Mouse (Mus musculus) forebrain, embryonic 14.5 days (tissue): ENCODE data around the gene Napsa. TPM values are rescaled to one million over a fixed set of nuclear protein-coding genes. Genes with fewer than 3 reads are reported as not detected.
A peak's percentile ranks its signal among the peaks of the same experiment; 100 is the strongest.

Source experiments
- ATAC-seq: fragments of 200-750 bp; cut with Nextera tagmentation; 2 replicates; pipeline ENCODE4 v1.8.0; 2017; ENCODE audit warnings: mild to moderate bottlenecking, moderate library complexity
- DNase-seq: peaks from one replicate; pipeline ENCODE4 v3.0.0-alpha.2; 2015; ENCODE audit warnings: low spot score
- H3K27ac ChIP-seq: fragments of 300-500 bp; sonication (generic); 2 replicates; pipeline ENCODE4 v1.5.1; 2014; ENCODE audit warnings: low read depth, mild to moderate bottlenecking, control low read depth, low read length, moderate library complexity
- H3K27me3 ChIP-seq: fragments of 300-500 bp; sonication (generic); replicated peaks from 2 replicates; pipeline ENCODE4 v1.6.1; 2014; ENCODE audit warnings: low read length, control low read depth, mixed read lengths; ENCODE audit not compliant: control insufficient read depth, insufficient read depth
- H3K36me3 ChIP-seq: fragments of 300-500 bp; sonication (generic); 2 replicates; pipeline ENCODE4 v1.6.1; 2014; ENCODE audit warnings: low read length, control low read depth; ENCODE audit not compliant: control insufficient read depth, insufficient read depth
- H3K4me1 ChIP-seq: fragments of 300-500 bp; sonication (generic); 2 replicates; pipeline ENCODE4 v1.6.1; 2014; ENCODE audit warnings: antibody characterized with exemption, low read length, control low read depth; ENCODE audit not compliant: control insufficient read depth, insufficient read depth
- H3K4me2 ChIP-seq: fragments of 300-500 bp; sonication (generic); 2 replicates; pipeline ENCODE4 v1.6.1; 2014; ENCODE audit warnings: mild to moderate bottlenecking, control low read depth, low read length
- H3K4me3 ChIP-seq: fragments of 300-500 bp; sonication (generic); 2 replicates; pipeline ENCODE4 v1.5.1; 2014; ENCODE audit warnings: low read depth, low read length, control low read depth
- H3K9ac ChIP-seq: fragments of 300-500 bp; sonication (generic); 2 replicates; pipeline ENCODE4 v1.6.1; 2014; ENCODE audit warnings: mild to moderate bottlenecking, low read length, control low read depth, moderate library complexity
- H3K9me3 ChIP-seq: fragments of 300-500 bp; sonication (generic); replicated peaks from 2 replicates; pipeline ENCODE4 v1.6.1; 2016; ENCODE audit warnings: low read length, control low read depth, mixed read lengths; ENCODE audit not compliant: control insufficient read depth
- WGBS: fragments of 180-500 bp; shearing (Covaris S2); extraction: QIAGEN DNeasy Blood & Tissue Kit; methylation state at CpG from one replicate; pipeline ENCODE4 v1.1.7; 2014; 5-methylcytosine and 5-hydroxymethylcytosine counted together
- polyA plus RNA-seq: library from polyadenylated mRNA; unstranded; fragments of >200 nt; fragmentation: Nextera tagmentation; extraction: Ambion mirVana; gene quantifications from 2 replicates; pipeline ENCODE4 v1.2.1, GENCODE M21; 2014

Napsa gene
- polyA plus RNA-seq, 1 experiment from 2014 or later = 0.74 TPM

GRCm38 (mm10) chr7:44588338-44588737 is 16.2 kb downstream of the Napsa start:
- Histone ChIP-seq H3K36me3 (no peaks in the 10 kb centered on the region), H3K9me3 (no peaks in the 10 kb centered on the region), H3K27me3 (peaks cover 37% of the 10 kb centered on the region), H3K4me2 (peak overlapping the region; percentile 98), H3K4me3 (peak overlapping the region; percentile 58), H3K4me1 (peaks cover 26% of the 10 kb centered on the region), H3K9ac (peak overlapping the region; percentile 52), H3K27ac (no peak overlapping the region)
- WGBS = 8% methylated on average over 12 of the region's 12 CpGs
- ATAC-seq = no peak
- no peak for DNase-seq

- ATAC-seq (peak; percentile 19), DNase-seq (peak; percentile 84)
- Histone ChIP-seq H3K9me3 (no peaks in the 10 kb centered on the region), H3K4me3 (peak overlapping the region; percentile 58), H3K27ac (no peak overlapping the region), H3K4me1 (peaks cover 33% of the 10 kb centered on the region), H3K4me2 (peak overlapping the region; percentile 98), H3K27me3 (peaks cover 38% of the 10 kb centered on the region), H3K9ac (peak overlapping the region; percentile 52), H3K36me3 (no peaks in the 10 kb centered on the region)
- WGBS = under 1% methylated on average over 32 of the region's 33 CpGs
Observed at GRCm38 (mm10) chr7:44589149-44589548, 17.0 kb downstream of the Napsa start.

- no peak overlapping the region for H3K27ac ChIP-seq
- no peak for ATAC-seq
- no peak overlapping the region for H3K9ac ChIP-seq
- peak overlapping the region; percentile 58 for H3K4me3 ChIP-seq
- WGBS = 3% methylated on average over 13 of the region's 13 CpGs
- H3K27me3 ChIP-seq = peaks cover 38% of the 10 kb centered on the region
- H3K9me3 ChIP-seq = no peaks in the 10 kb centered on the region
- no peaks in the 10 kb centered on the region for H3K36me3 ChIP-seq
- peaks cover 37% of the 10 kb centered on the region for H3K4me1 ChIP-seq
- H3K4me2 ChIP-seq = peak overlapping the region; percentile 98
- peak; percentile 41 for DNase-seq
Observed at GRCm38 (mm10) chr7:44589946-44590345, 17.8 kb downstream of the Napsa start.

GRCm38 (mm10) chr7:44590402-44591347 is 18.5 kb downstream of the Napsa start, which contains the start of gene Kcnc3:
TSS of gene Kcnc3 (plus strand) at chr7:44590664.
- Histone ChIP-seq H3K36me3 (no peaks in the 10 kb centered on the region), H3K27ac (0 out of 2 replicates have a peak within 1 kb of the TSS, but pooled peaks have one; percentile 23), H3K4me1 (peaks cover 37% of the 10 kb centered on the region), H3K9ac (peak within 1 kb of the TSS; percentile 73), H3K27me3 (peaks cover 34% of the 10 kb centered on the region), H3K4me3 (peak within 1 kb of the TSS; percentile 58), H3K4me2 (peak within 1 kb of the TSS; percentile 98), H3K9me3 (no peaks in the 10 kb centered on the region)
- ATAC-seq = peak; percentile 91
- WGBS = under 1% methylated on average over 74 of the region's 80 CpGs
- peak; percentile 98 for DNase-seq

- WGBS = under 1% methylated on average over 50 of the region's 60 CpGs
- DNase-seq = no peak
- H3K4me2 ChIP-seq = peak overlapping the region; percentile 98
- H3K27me3 ChIP-seq = peaks cover 31% of the 10 kb centered on the region
- peak overlapping the region; percentile 73 for H3K9ac ChIP-seq
- H3K4me1 ChIP-seq = peaks cover 37% of the 10 kb centered on the region
- H3K9me3 ChIP-seq = no peaks in the 10 kb centered on the region
- no peaks in the 10 kb centered on the region for H3K36me3 ChIP-seq
- no peak overlapping the region for H3K27ac ChIP-seq
- ATAC-seq = no peak
- peak overlapping the region; percentile 58 for H3K4me3 ChIP-seq
Observed at GRCm38 (mm10) chr7:44591348-44592116, 19.4 kb downstream of the Napsa start.

- H3K9ac ChIP-seq = no peak overlapping the region
- H3K27ac ChIP-seq = no peak overlapping the region
- H3K4me2 ChIP-seq = peak overlapping the region; percentile 60
- H3K9me3 ChIP-seq = no peaks in the 10 kb centered on the region
- no peak for DNase-seq
- no peak for ATAC-seq
- 3% methylated on average over 15 of the region's 15 CpGs for WGBS
- H3K27me3 ChIP-seq = peaks cover 26% of the 10 kb centered on the region
- no peak overlapping the region for H3K4me3 ChIP-seq
- peaks cover 36% of the 10 kb centered on the region for H3K4me1 ChIP-seq
- H3K36me3 ChIP-seq = no peaks in the 10 kb centered on the region
Observed at GRCm38 (mm10) chr7:44593051-44593450, 20.9 kb downstream of the Napsa start.

GRCm38 (mm10) chr7:44593775-44594174 is 21.6 kb downstream of the Napsa start:
- no peaks in the 10 kb centered on the region for H3K36me3 ChIP-seq
- peak overlapping the region; percentile 35 for H3K4me3 ChIP-seq
- H3K9ac ChIP-seq = peak overlapping the region; percentile 60
- peaks cover 22% of the 10 kb centered on the region for H3K27me3 ChIP-seq
- H3K27ac ChIP-seq = peak overlapping the region; percentile 61; the same call in 1 of the 2 replicates
- DNase-seq (peak; percentile 93), ATAC-seq (peak; percentile 45)
- no peaks in the 10 kb centered on the region for H3K9me3 ChIP-seq
- peaks cover 30% of the 10 kb centered on the region for H3K4me1 ChIP-seq
- peak overlapping the region; percentile 60 for H3K4me2 ChIP-seq
- WGBS = 1% methylated on average over 13 of the region's 22 CpGs

- Histone ChIP-seq H3K9me3 (no peaks in the 10 kb centered on the region), H3K4me1 (peaks cover 30% of the 10 kb centered on the region), H3K9ac (peak overlapping the region; percentile 60), H3K27me3 (peaks cover 22% of the 10 kb centered on the region), H3K36me3 (no peaks in the 10 kb centered on the region), H3K4me2 (peak overlapping the region; percentile 60), H3K4me3 (peak overlapping the region; percentile 35), H3K27ac (peak overlapping the region; percentile 61)
- WGBS = 32% methylated on average over 6 of the region's 6 CpGs
- DNase-seq (peak; percentile 67), ATAC-seq (no peak; the same call in 1 of the 2 replicates)
Observed at GRCm38 (mm10) chr7:44594291-44594690, 22.1 kb downstream of the Napsa start.
